Mouse (Mus musculus): ENCODE data around the gene Gm32742. TPM values are rescaled to one million over a fixed set of nuclear protein-coding genes. Genes with fewer than 3 reads are reported as not detected.

Gene Gm32742
- total RNA-seq, 1 experiment from 2014 or later, result not detected

- no peak for ATAC-seq (replicated peaks; ENCODE audit: insufficient number of reproducible peaks, low FRiP score, low TSS enrichment, poor library complexity, severe bottlenecking)
Observed at GRCm38 (mm10) chr9:51096306-51096705, 69.0 kb downstream of the Gm32742 start.

GRCm38 (mm10) chr9:51093697-51094096 lies 71.6 kb downstream of the Gm32742 start:
- no peak for ATAC-seq (replicated peaks; ENCODE audit: insufficient number of reproducible peaks, low FRiP score, low TSS enrichment, poor library complexity, severe bottlenecking)

DNA sequence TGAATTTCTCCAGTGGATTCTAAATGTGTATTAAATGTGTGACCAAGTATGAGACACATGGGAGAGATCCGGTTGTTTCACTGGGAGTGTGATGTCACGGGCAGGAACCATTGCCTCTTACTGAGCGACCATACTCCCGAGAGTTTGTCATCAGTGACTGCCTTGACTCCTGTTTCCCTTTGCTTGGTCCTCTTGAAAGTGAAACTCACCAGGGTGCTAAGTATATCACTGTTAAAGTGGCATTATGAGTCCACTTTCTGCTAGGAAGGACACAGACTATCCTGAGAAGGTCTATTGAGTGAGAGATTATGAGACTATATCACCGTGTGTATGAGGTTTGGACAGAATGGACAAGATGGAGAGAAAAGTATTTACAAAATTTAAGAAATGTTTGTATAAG lies 83.7 kb downstream of the Gm32742 start:
- no peak for ATAC-seq (replicated peaks; ENCODE audit: insufficient number of reproducible peaks, low FRiP score, low TSS enrichment, poor library complexity, severe bottlenecking)

Other genes with a start within 250 kb of the Gm32742 start
- 15.6 to 35.3 TPM (median 18.4 TPM) in 3 replicates for gene Sik2, start 156.4 kb downstream of the Gm32742 start, total RNA-seq (2017)
- gene Btg4, start 104.6 kb downstream of the Gm32742 start, total RNA-seq (2017), result 0.78 TPM in 1 of 3 replicates, not detected in the others
- gene Layn, start 88.4 kb downstream of the Gm32742 start, total RNA-seq (2017), result 0.43 to 6.0 TPM in 2 of 3 replicates, not detected in the other
- gene 4833427G06Rik, start 63.4 kb downstream of the Gm32742 start, total RNA-seq (2017), result not detected in 3 replicates
- 31.5 to 46.5 TPM (median 42.8 TPM) in 3 replicates for gene Pou2af1, start 48.2 kb upstream of the Gm32742 start, total RNA-seq (2017)
- gene Colca2, start 113.1 kb upstream of the Gm32742 start, total RNA-seq (2017), result not detected in 3 replicates
- gene 1810046K07Rik, start 163.4 kb upstream of the Gm32742 start, total RNA-seq (2017), result 1.2 TPM in 1 of 3 replicates, not detected in the others